Mouse (Mus musculus) CH12.LX (cell line): ENCODE results near the gene Robo1. TPM values are rescaled to one million over a fixed set of nuclear protein-coding genes. Genes with fewer than 3 reads are reported as not detected.

Experiments
- DNase-seq: peaks from one replicate; pipeline ENCODE4 v3.0.0-alpha.2; 2013; ENCODE audit errors: extremely low read depth
- H3K27ac ChIP-seq: 2 replicates; pipeline ENCODE4 v1.5.1; 2012; ENCODE audit warnings: low read depth, mild to moderate bottlenecking, control low read depth, moderate library complexity; ENCODE audit not compliant: insufficient read depth
- H3K27me3 ChIP-seq: replicated peaks from 2 replicates; pipeline ENCODE3; 2012; ENCODE audit warnings: inconsistent platforms
- H3K36me3 ChIP-seq, 2 experiments: replicated peaks in 1 of 2; 2 replicates each; pipeline versions ENCODE3 to v1.6.1; 2012; ENCODE audit warnings: inconsistent platforms in 1 of 2, low read length in 1 of 2, mild to moderate bottlenecking in 1 of 2, mixed read lengths in 1 of 2, moderate library complexity in 1 of 2; ENCODE audit not compliant: control insufficient read depth in 1 of 2, insufficient read depth in 1 of 2
- H3K4me1 ChIP-seq, 2 experiments: 2 replicates each; pipeline ENCODE4 v1.6.1; 2012; ENCODE audit warnings: inconsistent platforms in 1 of 2, moderate library complexity in 1 of 2; ENCODE audit not compliant: insufficient read depth in 2 of 2, control insufficient read depth in 1 of 2
- H3K4me2 ChIP-seq: 2 replicates; pipeline ENCODE4 v1.6.1; 2012; ENCODE audit warnings: low read depth, mild to moderate bottlenecking, control low read depth; ENCODE audit not compliant: poor library complexity, insufficient read depth, severe bottlenecking
- H3K4me3 ChIP-seq, 3 experiments: fragments of 150-350 bp in 1 of 3; sonication (generic) in 1 of 3; replicated peaks in 1 of 3; 2 replicates each; pipeline versions ENCODE3 to v1.5.1; 2011 to 2012; ENCODE audit warnings: low read depth in 2 of 3, low read length in 2 of 3, mild to moderate bottlenecking in 2 of 3, moderate library complexity in 2 of 3, control low read depth in 1 of 3, improper control_type of control experiment in 1 of 3, inconsistent platforms in 1 of 3, mixed read lengths in 1 of 3; ENCODE audit not compliant: poor library complexity in 1 of 3
- H3K79me2 ChIP-seq: replicated peaks from 2 replicates; pipeline ENCODE4 v1.6.1; 2012; ENCODE audit warnings: mild to moderate bottlenecking, moderate library complexity; ENCODE audit not compliant: control insufficient read depth, poor library complexity, insufficient read depth, severe bottlenecking; ENCODE audit errors: extremely low read depth
- H3K9ac ChIP-seq: 2 replicates; pipeline ENCODE4 v1.6.1; 2012; ENCODE audit warnings: low read depth, mild to moderate bottlenecking, control low read depth, moderate library complexity; ENCODE audit not compliant: insufficient read depth
- H3K9me3 ChIP-seq: replicated peaks from 2 replicates; pipeline ENCODE3; 2012; ENCODE audit warnings: low read length, inconsistent platforms, mixed read lengths
- BHLHE40 ChIP-seq: IDR thresholded peaks from 2 replicates; pipeline ENCODE4 v1.6.1; 2011; ENCODE audit warnings: mild to moderate bottlenecking, low read depth, low read length, improper control_type of control experiment
- E2F4 ChIP-seq: IDR thresholded peaks from 2 replicates; pipeline ENCODE4 v1.6.1; 2011; ENCODE audit warnings: low read depth, low read length, improper control_type of control experiment; ENCODE audit not compliant: insufficient replicate concordance
- EP300 ChIP-seq: IDR thresholded peaks from 2 replicates; pipeline ENCODE4 v1.6.1; 2011; ENCODE audit warnings: low read length, improper control_type of control experiment
- ETS1 ChIP-seq: conservative IDR thresholded peaks from 2 replicates; pipeline ENCODE4 v1.6.1; 2012; ENCODE audit warnings: low read depth, mild to moderate bottlenecking, inconsistent platforms, low read length, improper control_type of control experiment, moderate library complexity
- GABPA ChIP-seq: IDR thresholded peaks from 2 replicates; pipeline ENCODE4 v1.6.1; 2012; ENCODE audit warnings: low read depth, low read length, improper control_type of control experiment, inconsistent platforms; ENCODE audit not compliant: insufficient replicate concordance
- HCFC1 ChIP-seq: IDR thresholded peaks from 2 replicates; pipeline ENCODE4 v1.6.1; 2012; ENCODE audit warnings: low read depth, mild to moderate bottlenecking, inconsistent platforms, low read length, improper control_type of control experiment
- IRF4 ChIP-seq: IDR thresholded peaks from 2 replicates; pipeline ENCODE4 v1.6.1; 2014; ENCODE audit warnings: low read depth, mild to moderate bottlenecking, inconsistent platforms, low read length, improper control_type of control experiment
- JUN ChIP-seq: IDR thresholded peaks from 2 replicates; pipeline ENCODE4 v1.6.1; 2011; ENCODE audit warnings: low read depth, mild to moderate bottlenecking, low read length, improper control_type of control experiment, moderate library complexity; ENCODE audit not compliant: insufficient read depth
- JUND ChIP-seq: conservative IDR thresholded peaks from 2 replicates; pipeline ENCODE4 v1.6.1; 2011; ENCODE audit warnings: low read depth, low read length, improper control_type of control experiment
- KAT2A ChIP-seq: IDR thresholded peaks from 2 replicates; pipeline ENCODE4 v1.6.1; 2012; ENCODE audit warnings: low read length, improper control_type of control experiment, inconsistent platforms; ENCODE audit not compliant: insufficient replicate concordance
- MAFK ChIP-seq: IDR thresholded peaks from 2 replicates; pipeline ENCODE4 v1.6.1; 2011; ENCODE audit warnings: low read length, improper control_type of control experiment; ENCODE audit not compliant: insufficient replicate concordance
- MAX ChIP-seq: IDR thresholded peaks from 2 replicates; pipeline ENCODE4 v1.6.1; 2011; ENCODE audit warnings: low read length, improper control_type of control experiment
- MAZ ChIP-seq: IDR thresholded peaks from 2 replicates; pipeline ENCODE4 v1.6.1; 2012; ENCODE audit warnings: low read depth, mild to moderate bottlenecking, inconsistent platforms, low read length, improper control_type of control experiment, moderate library complexity
- MEF2A ChIP-seq: IDR thresholded peaks from 2 replicates; pipeline ENCODE4 v1.6.1; 2014; ENCODE audit warnings: low read depth, mild to moderate bottlenecking, inconsistent platforms, low read length, improper control_type of control experiment, borderline replicate concordance
- MXI1 ChIP-seq: IDR thresholded peaks from 2 replicates; pipeline ENCODE4 v1.6.1; 2011; ENCODE audit warnings: mild to moderate bottlenecking, low read depth, low read length, improper control_type of control experiment
- MYC ChIP-seq: IDR thresholded peaks from 2 replicates; pipeline ENCODE4 v1.6.1; 2011; ENCODE audit warnings: low read depth, mild to moderate bottlenecking, improper control_type of control experiment, low read length
- NELFE ChIP-seq: IDR thresholded peaks from 2 replicates; pipeline ENCODE4 v1.6.1; 2011; ENCODE audit warnings: low read depth, low read length, improper control_type of control experiment
- NRF1 ChIP-seq: IDR thresholded peaks from 2 replicates; pipeline ENCODE4 v1.6.1; 2014; ENCODE audit warnings: low read depth, mild to moderate bottlenecking, inconsistent platforms, low read length, improper control_type of control experiment, moderate library complexity
- PAX5 ChIP-seq: IDR thresholded peaks from 2 replicates; pipeline ENCODE4 v1.6.1; 2012; ENCODE audit warnings: low read length, inconsistent platforms, mixed read lengths
- POLR2A ChIP-seq: IDR thresholded peaks from 2 replicates; pipeline ENCODE4 v1.6.1; 2011; ENCODE audit warnings: low read depth, mild to moderate bottlenecking, improper control_type of control experiment, low read length
- POLR2AphosphoS2 ChIP-seq: IDR thresholded peaks from 2 replicates; pipeline ENCODE4 v1.6.1; 2011; ENCODE audit warnings: low read depth, low read length, improper control_type of control experiment
- RCOR1 ChIP-seq: conservative IDR thresholded peaks from 2 replicates; pipeline ENCODE4 v1.6.1; 2012; ENCODE audit warnings: low read depth, mild to moderate bottlenecking, inconsistent platforms, low read length, improper control_type of control experiment
- SIN3A ChIP-seq: IDR thresholded peaks from 2 replicates; pipeline ENCODE4 v1.6.1; 2012; ENCODE audit warnings: low read length, improper control_type of control experiment, inconsistent platforms
- SMC3 ChIP-seq: IDR thresholded peaks from 2 replicates; pipeline ENCODE4 v1.6.1; 2011; ENCODE audit warnings: low read depth, low read length, improper control_type of control experiment
- TBP ChIP-seq: conservative IDR thresholded peaks from 2 replicates; pipeline ENCODE4 v1.6.1; 2011; ENCODE audit warnings: low read depth, low read length, improper control_type of control experiment
- TCF12 ChIP-seq: IDR thresholded peaks from 2 replicates; pipeline ENCODE4 v1.6.1; 2014; ENCODE audit warnings: low read depth, mild to moderate bottlenecking, inconsistent platforms, low read length, improper control_type of control experiment
- UBTF ChIP-seq: IDR thresholded peaks from 2 replicates; pipeline ENCODE4 v1.6.1; 2012; ENCODE audit warnings: low read depth, mild to moderate bottlenecking, inconsistent platforms, low read length, improper control_type of control experiment, moderate library complexity
- USF1 ChIP-seq: IDR thresholded peaks from 2 replicates; pipeline ENCODE4 v1.6.1; 2014; ENCODE audit warnings: low read depth, mild to moderate bottlenecking, inconsistent platforms, low read length, improper control_type of control experiment
- USF2 ChIP-seq: conservative IDR thresholded peaks from 2 replicates; pipeline ENCODE4 v1.6.1; 2011; ENCODE audit warnings: low read depth, low read length, improper control_type of control experiment
- ZC3H11A ChIP-seq: IDR thresholded peaks from 2 replicates; pipeline ENCODE4 v1.6.1; 2012; ENCODE audit warnings: low read depth, mild to moderate bottlenecking, inconsistent platforms, low read length, improper control_type of control experiment
- ZNF384 ChIP-seq: IDR thresholded peaks from 2 replicates; pipeline ENCODE4 v1.6.1; 2012; ENCODE audit warnings: low read depth, low read length, improper control_type of control experiment, inconsistent platforms
- dilution Hi-C: fragments of 300-500 bp; cut with MboI; formaldehyde crosslinking; loops from 2 replicates; pipeline ENCODE4 v1.14.3; 2020; ENCODE audit warnings: low sequenced_read_pairs; ENCODE audit not compliant: extremely low pct_unique_long_range_greater_than_20kb, extremely low pct_ligation_motif_present
- in situ Hi-C: fragments of 300-500 bp; cut with MboI; formaldehyde crosslinking; loops from 3 replicates; pipeline ENCODE4 v1.14.3; 2019; ENCODE audit warnings: low sequenced_read_pairs, low pct_ligation_motif_present, low pct_unique_long_range_greater_than_20kb, mixed read lengths
- polyA plus RNA-seq: library from polyadenylated mRNA; unstranded; fragments of >175 nt; gene quantifications from 2 replicates; pipeline ENCODE4 v1.2.1, GENCODE M21; 2012; ENCODE audit warnings: low read depth; ENCODE audit not compliant: insufficient read length
- total RNA-seq, 2 experiments: library from RNA; depleted of rRNA; stranded (reverse); fragments of 300-350 nt in 1 of 2; fragments of >200 nt in 1 of 2; gene quantifications; 2 replicates each; pipeline ENCODE4 v1.2.3; 2012 to 2014

The Robo1 gene
- total and polyA plus RNA-seq, 3 experiments = not detected

DNA sequence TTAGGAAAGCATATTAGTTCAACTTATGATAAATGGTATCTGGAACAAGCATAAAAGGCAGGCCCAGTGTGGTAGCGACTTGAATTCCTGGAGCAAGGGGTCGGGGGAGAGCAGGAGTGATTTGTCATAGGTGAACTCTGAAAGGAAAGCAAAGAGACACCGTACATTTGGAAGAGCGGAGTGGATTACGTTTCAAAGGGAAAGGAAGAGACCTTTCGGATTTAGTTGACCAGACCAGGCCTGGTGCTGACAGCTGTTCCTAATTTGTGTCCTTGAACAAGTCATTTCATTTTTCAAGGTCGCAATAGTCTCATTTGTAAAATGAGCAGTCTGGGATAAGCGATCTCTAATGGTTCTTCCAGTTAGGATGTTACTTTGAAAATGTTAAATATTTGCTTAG, 19.2 kb downstream of the Robo1 start:
- no peak overlapping the region for H3K4me2 ChIP-seq
- no peaks in the 10 kb centered on the region for H3K36me3 ChIP-seq
- H3K27ac ChIP-seq = no peak overlapping the region
- no peak overlapping the region for H3K9ac ChIP-seq
- H3K79me2 ChIP-seq = no peaks in the 10 kb centered on the region
- dilution Hi-C loops (no loop called here), in situ Hi-C loops (no loop called here)
- H3K9me3 ChIP-seq = peaks cover 56% of the 10 kb centered on the region
- H3K4me1 ChIP-seq = no peaks in the 10 kb centered on the region
- no peak for DNase-seq
- H3K4me3 ChIP-seq = no peak overlapping the region
- TF ChIP-seq MYC (no peak), NRF1 (no peak), USF2 (no peak), MEF2A (no peak), USF1 (no peak), JUN (no peak), KAT2A (no peak), MXI1 (no peak), MAFK (no peak), JUND (no peak), GABPA (no peak), NELFE (no peak), EP300 (no peak), UBTF (no peak), E2F4 (no peak), PAX5 (no peak), SMC3 (no peak), HCFC1 (no peak), RCOR1 (no peak), IRF4 (no peak)
- H3K27me3 ChIP-seq = no peaks in the 10 kb centered on the region

GRCm38 (mm10) chr16:72328579-72328978, 20.5 kb downstream of the Robo1 start:
- dilution Hi-C loops = no loop called here
- no peak for DNase-seq
- no peaks in the 10 kb centered on the region for H3K4me1 ChIP-seq

More at GRCm38 (mm10) chr16:72328579-72328978, 20.5 kb downstream of the Robo1 start:
- H3K4me3 ChIP-seq = no peak overlapping the region
- no peaks in the 10 kb centered on the region for H3K36me3 ChIP-seq
- H3K9ac ChIP-seq = no peak overlapping the region
- peaks cover 55% of the 10 kb centered on the region for H3K9me3 ChIP-seq
- no peaks in the 10 kb centered on the region for H3K79me2 ChIP-seq
- no peak overlapping the region for H3K27ac ChIP-seq
- no peak for TF ChIP-seq SMC3
- TF ChIP-seq POLR2A = no peak
- TF ChIP-seq TCF12 = no peak
- TF ChIP-seq SIN3A = no peak
- no peak for TF ChIP-seq NELFE
- TF ChIP-seq TBP = no peak
- TF ChIP-seq ZNF384 = no peak
- TF ChIP-seq ZC3H11A = no peak
- no peak for TF ChIP-seq MAX
- no peak for TF ChIP-seq POLR2AphosphoS2
- TF ChIP-seq JUN = no peak
- no peak for TF ChIP-seq IRF4
- TF ChIP-seq MAZ = no peak
- no peak for TF ChIP-seq KAT2A
- TF ChIP-seq BHLHE40 = no peak
- no peak for TF ChIP-seq NRF1
- TF ChIP-seq GABPA = no peak
- no peak for TF ChIP-seq USF1
- no peak for TF ChIP-seq ETS1
- H3K4me2 ChIP-seq = no peak overlapping the region
- in situ Hi-C loops = no loop called here
- no peaks in the 10 kb centered on the region for H3K27me3 ChIP-seq
